Mouse (Mus musculus): ENCODE data around the gene Gltp.

DNA sequence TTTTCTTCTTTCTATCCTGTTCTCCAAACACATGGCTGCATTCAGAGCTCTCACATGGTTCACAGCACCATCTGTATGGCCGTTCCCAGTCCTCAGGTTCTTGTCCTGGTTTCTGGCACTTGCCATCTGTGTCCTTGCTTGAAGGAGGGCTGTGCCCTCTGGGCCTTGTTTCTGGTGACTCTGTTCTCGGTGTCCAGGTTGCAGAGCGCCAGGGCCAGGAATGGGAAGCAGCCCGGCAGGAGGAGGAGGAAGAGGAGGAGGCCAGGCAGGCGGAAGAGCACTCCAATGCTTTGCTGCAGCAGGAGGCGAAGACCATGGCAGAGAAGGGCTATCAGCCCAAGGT is 29.1 kb upstream of the Gltp start:
- TF ChIP-seq CTCF (IDR thresholded peaks at IDR 0.05; ENCODE audit: low read depth) (no peak), EP300 (IDR thresholded peaks at IDR 0.05; ENCODE audit: low read depth) (no peak)

Measured in liver, embryonic 14.5 days (tissue).